Mouse (Mus musculus): ENCODE data around the gene Gnl1. TPM values are rescaled to one million over a fixed set of nuclear protein-coding genes. Genes with fewer than 3 reads are reported as not detected.
"Not testable (repeated sequence)": the region's sequence is repeated elsewhere in the genome, so short reads cannot be mapped to it uniquely, and the experiment has no call there.

The Gnl1 gene
- polyA plus RNA-seq, 1 experiment from 2014 or later: 59.2 TPM

- Histone ChIP-seq H3K27me3 (no peaks in the 10 kb centered on the region), H3K27ac (no peak overlapping the region), H3K9ac (replicated peaks) (no peak overlapping the region), H3K4me1 (replicated peaks) (peaks cover 14% of the 10 kb centered on the region), H3K9me3 (no peaks in the 10 kb centered on the region), H3K4me3 (replicated peaks) (no peak overlapping the region), H3K36me3 (no peaks in the 10 kb centered on the region), H3K4me2 (no peak overlapping the region)
- WGBS: 5% methylated on average over 11 of the region's 11 CpGs
- peak; percentile 32; the same call in 1 of the 2 replicates for ATAC-seq (ENCODE audit: insufficient number of reproducible peaks, insufficient read depth, low FRiP score, low TSS enrichment, low read depth)
Measured at GRCm38 (mm10) chr17:35996949-35997348, 17.3 kb downstream of the Gnl1 start.

DNA sequence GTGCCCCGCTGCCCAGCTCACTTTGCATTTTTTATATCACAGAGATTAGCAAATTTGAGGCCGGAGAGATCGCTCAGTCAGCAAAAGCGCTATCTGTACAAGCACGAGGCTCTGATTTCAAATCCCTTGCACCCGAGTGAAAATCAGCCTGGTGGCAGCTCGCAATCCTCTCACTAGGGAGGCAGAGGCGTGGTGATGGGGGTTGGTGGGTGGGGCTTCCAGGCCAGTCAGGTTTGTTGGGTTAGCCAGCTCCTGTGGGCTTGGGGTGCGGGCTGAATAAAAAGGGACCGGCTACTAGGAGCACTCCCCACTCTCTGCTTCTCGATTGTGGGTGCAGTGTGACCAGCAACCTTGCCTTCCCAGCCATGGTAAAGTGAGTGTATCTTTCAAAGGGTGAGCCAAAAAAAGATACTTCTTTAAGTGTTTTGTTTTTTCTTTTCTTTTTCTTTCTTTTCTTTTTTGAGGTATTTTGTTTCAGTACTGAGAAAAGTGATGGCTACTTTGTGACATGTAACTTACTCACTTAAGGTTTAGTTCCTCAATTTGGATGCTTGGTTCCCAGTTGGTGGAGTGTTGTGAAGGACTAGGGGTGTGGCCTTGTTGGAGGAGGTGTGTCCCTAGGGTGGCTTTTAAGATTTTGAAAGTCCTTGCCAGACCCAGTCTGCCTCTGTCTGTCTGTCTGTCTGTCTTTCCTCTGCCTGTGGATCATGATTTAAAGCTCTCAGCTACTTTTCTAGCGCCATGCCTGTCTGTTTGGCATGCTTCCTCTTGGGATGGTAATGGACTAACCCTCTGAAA lies 18.3 kb downstream of the Gnl1 start:
- Histone ChIP-seq H3K27ac (no peak overlapping the region), H3K4me1 (replicated peaks) (peaks cover 14% of the 10 kb centered on the region), H3K27me3 (no peaks in the 10 kb centered on the region), H3K4me3 (replicated peaks) (no peak overlapping the region), H3K4me2 (no peak overlapping the region; the same call in 1 of the 2 replicates), H3K9ac (replicated peaks) (no peak overlapping the region), H3K36me3 (no peaks in the 10 kb centered on the region), H3K9me3 (no peaks in the 10 kb centered on the region)
- ATAC-seq (ENCODE audit: insufficient number of reproducible peaks, insufficient read depth, low FRiP score, low TSS enrichment, low read depth): no peak
- 57% methylated on average over 12 of the region's 12 CpGs for WGBS

DNA sequence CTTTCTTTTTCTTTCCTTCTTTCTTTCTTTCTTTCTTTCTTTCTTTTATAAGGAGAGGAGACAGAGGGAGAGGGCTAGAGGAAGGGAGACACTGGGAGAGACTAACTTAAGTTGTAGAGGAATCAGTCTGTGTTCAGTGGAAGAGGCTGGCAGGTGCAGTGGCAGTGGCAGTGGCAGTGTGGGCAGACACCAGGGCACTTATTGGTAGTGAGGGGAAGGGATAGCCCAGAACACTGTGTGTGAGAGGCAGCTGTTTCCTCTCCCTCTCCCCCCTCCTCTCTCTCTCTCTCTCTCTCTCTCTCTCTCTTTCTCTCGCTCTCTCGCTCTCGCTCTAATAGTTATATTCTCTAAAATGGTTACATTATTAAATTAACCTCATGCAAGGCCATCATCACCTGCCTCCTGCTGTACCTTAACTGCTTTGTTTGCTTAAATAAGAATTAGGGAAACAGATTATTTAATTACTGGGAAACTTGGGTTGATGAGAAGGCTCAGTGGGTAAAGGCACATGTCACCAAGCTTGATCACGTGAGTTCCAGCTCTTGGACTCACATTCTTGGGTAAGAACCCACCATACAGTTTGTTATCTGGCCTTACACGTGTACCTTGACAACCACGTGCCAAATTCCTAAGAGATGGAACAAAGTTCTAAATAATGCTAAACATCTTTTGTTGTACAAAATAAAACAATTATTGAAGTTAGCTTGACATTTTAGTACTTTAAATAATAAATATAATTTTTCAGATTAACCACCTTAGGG lies 19.1 kb downstream of the Gnl1 start:
- Histone ChIP-seq H3K36me3 (no peaks in the 10 kb centered on the region), H3K27ac (no peak overlapping the region), H3K4me2 (no peak overlapping the region), H3K27me3 (no peaks in the 10 kb centered on the region), H3K4me3 (replicated peaks) (no peak overlapping the region), H3K4me1 (replicated peaks) (peaks cover 14% of the 10 kb centered on the region), H3K9ac (replicated peaks) (no peak overlapping the region), H3K9me3 (no peaks in the 10 kb centered on the region)
- 92% methylated on average over 6 of the region's 6 CpGs for WGBS
- ATAC-seq (ENCODE audit: insufficient number of reproducible peaks, insufficient read depth, low FRiP score, low TSS enrichment, low read depth): no peak

DNA sequence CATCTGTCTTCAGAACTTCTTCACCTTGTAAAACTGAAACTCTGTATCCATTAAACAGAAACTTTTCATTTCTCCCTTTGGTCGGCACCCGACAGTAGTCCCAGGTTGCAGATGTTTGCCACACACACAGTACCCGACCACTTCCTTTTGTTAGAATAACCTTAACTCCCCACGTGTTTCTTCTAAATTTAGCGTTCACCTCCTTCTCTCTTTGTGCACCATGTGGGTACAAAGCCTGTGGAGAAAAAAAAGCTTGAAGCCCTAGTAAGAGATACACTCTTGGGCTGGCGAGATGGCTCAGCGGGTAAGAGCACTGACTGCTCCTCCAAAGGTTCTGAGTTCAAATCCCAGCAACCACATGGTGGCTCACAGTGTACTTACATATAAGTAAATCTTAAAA lies 19.7 kb downstream of the Gnl1 start:
- no peak overlapping the region for H3K9ac ChIP-seq (replicated peaks)

GRCm38 (mm10) chr17:36000349-36000748 lies 20.7 kb downstream of the Gnl1 start:
- no peak for ATAC-seq (ENCODE audit: insufficient number of reproducible peaks, insufficient read depth, low FRiP score, low TSS enrichment, low read depth)
- H3K27ac ChIP-seq: no peak overlapping the region
- 88% methylated on average over 4 of the region's 4 CpGs for WGBS
- H3K4me3 ChIP-seq (replicated peaks): no peak overlapping the region
- peaks cover 8% of the 10 kb centered on the region for H3K4me1 ChIP-seq (replicated peaks)
- H3K27me3 ChIP-seq: no peaks in the 10 kb centered on the region
- H3K36me3 ChIP-seq: no peaks in the 10 kb centered on the region
- H3K9ac ChIP-seq (replicated peaks): no peak overlapping the region
- no peak overlapping the region for H3K4me2 ChIP-seq
- H3K9me3 ChIP-seq: no peaks in the 10 kb centered on the region

More for the DNA sequence above, 19.7 kb downstream of the Gnl1 start:
- peaks cover 14% of the 10 kb centered on the region for H3K4me1 ChIP-seq (replicated peaks)
- no peaks in the 10 kb centered on the region for H3K36me3 ChIP-seq
- no peak for ATAC-seq (ENCODE audit: insufficient number of reproducible peaks, insufficient read depth, low FRiP score, low TSS enrichment, low read depth)
- H3K27me3 ChIP-seq: no peaks in the 10 kb centered on the region
- no peaks in the 10 kb centered on the region for H3K9me3 ChIP-seq
- no peak overlapping the region for H3K27ac ChIP-seq
- H3K4me2 ChIP-seq: no peak overlapping the region
- no peak overlapping the region for H3K4me3 ChIP-seq (replicated peaks)
- WGBS: 89% methylated on average over 7 of the region's 7 CpGs

DNA sequence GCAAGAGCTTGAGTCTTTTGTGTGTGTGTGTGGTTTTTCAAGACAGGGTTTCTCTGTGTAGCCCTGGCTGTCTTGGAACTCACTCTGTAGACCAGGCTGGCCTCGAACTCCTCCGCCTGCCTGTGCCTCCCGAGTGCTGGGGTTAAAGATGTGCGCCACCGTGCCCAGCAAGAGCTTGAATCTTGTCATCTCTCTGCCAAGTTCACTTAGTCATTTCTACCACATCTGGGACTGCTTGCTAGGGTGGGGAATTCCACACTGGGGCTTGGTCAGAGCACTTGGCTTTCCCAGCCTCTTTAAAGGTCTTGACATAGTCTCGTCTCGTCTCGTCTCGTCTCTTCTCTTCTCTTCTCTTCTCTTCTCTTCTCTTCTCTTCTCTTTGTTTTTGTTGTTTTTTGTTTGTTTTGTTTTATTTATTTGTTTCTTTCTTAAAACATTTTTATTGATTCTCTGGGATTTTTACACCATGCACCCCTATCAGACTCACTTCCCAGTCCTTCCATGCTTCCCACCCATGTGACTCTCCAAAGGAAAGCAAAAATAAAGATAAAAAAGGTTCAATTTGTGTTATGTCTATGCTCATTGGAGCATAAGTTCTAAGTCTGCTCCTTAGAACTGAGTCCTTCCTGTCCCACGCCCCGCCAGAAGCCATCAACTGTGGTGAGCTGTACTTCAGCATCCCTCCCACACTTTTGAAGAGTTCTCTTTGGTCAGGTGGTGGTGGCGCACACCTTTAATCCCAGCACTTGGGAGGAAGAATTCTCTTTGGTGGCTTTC lies 21.7 kb downstream of the Gnl1 start:
- H3K27me3 ChIP-seq: no peaks in the 10 kb centered on the region
- 0 out of 2 replicates have a peak, but pooled peaks cover 5% of the 10 kb centered on the region for H3K4me1 ChIP-seq (replicated peaks)
- no peak overlapping the region for H3K27ac ChIP-seq
- H3K9me3 ChIP-seq: no peaks in the 10 kb centered on the region
- H3K9ac ChIP-seq (replicated peaks): no peak overlapping the region
- H3K36me3 ChIP-seq: peaks cover 5% of the 10 kb centered on the region; the same call in 1 of the 2 replicates
- no peak overlapping the region for H3K4me3 ChIP-seq (replicated peaks)
- H3K4me2 ChIP-seq: no peak overlapping the region
- 97% methylated on average over 12 of the region's 12 CpGs for WGBS
- no peak for ATAC-seq (ENCODE audit: insufficient number of reproducible peaks, insufficient read depth, low FRiP score, low TSS enrichment, low read depth)

- no peak overlapping the region for H3K9ac ChIP-seq (replicated peaks)
- 96% methylated on average over 6 of the region's 6 CpGs for whole genome bisulfite sequencing
- 0 out of 2 replicates have a peak, but pooled peaks cover 4% of the 10 kb centered on the region for H3K9me3 ChIP-seq
- no peaks in the 10 kb centered on the region for H3K27me3 ChIP-seq
- H3K4me2 ChIP-seq: no peak overlapping the region
- no peak overlapping the region for H3K27ac ChIP-seq
- ATAC-seq (ENCODE audit: insufficient number of reproducible peaks, insufficient read depth, low FRiP score, low TSS enrichment, low read depth): no peak
- no peak overlapping the region for H3K4me3 ChIP-seq (replicated peaks)
- 0 out of 2 replicates have a peak, but pooled peaks cover 5% of the 10 kb centered on the region for H3K4me1 ChIP-seq (replicated peaks)
- H3K36me3 ChIP-seq: peaks cover 5% of the 10 kb centered on the region; the same call in 1 of the 2 replicates
Measured at GRCm38 (mm10) chr17:36001966-36002365, 22.3 kb downstream of the Gnl1 start.

DNA sequence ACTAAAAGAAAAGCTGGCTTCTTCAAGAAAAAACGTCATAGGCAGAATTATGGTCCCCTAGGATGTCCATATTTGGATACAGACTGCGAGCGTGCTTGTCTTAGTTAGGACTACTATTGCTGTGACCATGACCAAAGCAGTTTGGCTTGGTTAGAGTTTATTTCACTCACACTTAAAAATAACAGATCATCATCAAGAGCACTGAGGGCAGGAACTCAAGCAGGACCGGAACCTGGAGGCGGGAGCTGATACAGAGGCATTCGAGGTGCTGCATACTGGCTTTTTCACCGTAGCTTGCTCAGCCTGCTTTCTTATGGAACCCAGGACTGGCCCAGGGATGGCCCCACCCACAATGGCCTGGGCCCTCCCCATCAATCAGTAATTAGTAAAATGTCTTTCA lies 23.7 kb downstream of the Gnl1 start:
- H3K4me1 ChIP-seq (replicated peaks): no peaks in the 10 kb centered on the region
- H3K9ac ChIP-seq (replicated peaks): no peak overlapping the region
- no peak overlapping the region for H3K4me3 ChIP-seq (replicated peaks)
- no peak overlapping the region for H3K27ac ChIP-seq
- ATAC-seq (ENCODE audit: insufficient number of reproducible peaks, insufficient read depth, low FRiP score, low TSS enrichment, low read depth): no peak
- no peak overlapping the region for H3K4me2 ChIP-seq
- H3K27me3 ChIP-seq: no peaks in the 10 kb centered on the region
- H3K9me3 ChIP-seq: 0 out of 2 replicates have a peak, but pooled peaks cover 4% of the 10 kb centered on the region
- H3K36me3 ChIP-seq: peaks cover 5% of the 10 kb centered on the region; the same call in 1 of the 2 replicates
- WGBS: 95% methylated on average over 7 of the region's 7 CpGs

DNA sequence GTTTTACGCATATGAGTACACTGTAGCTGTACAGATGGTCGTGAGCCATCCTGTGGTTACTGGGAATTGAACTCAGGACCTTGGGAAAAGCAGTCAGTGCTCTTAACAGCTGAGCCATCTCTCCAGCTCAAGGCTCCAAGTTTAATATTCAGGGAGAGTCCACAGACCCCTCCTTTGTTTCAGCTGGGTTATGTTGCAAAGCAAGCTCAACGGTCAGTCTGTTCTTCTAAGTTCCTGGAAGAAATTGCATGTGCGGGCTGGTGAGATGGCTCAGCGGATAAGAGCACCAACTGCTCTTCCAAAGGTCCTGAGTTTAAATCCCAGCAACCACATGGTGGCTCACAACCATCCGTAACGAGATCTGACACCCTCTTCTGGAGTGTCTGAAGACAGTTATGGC lies 24.8 kb downstream of the Gnl1 start:
- H3K27ac ChIP-seq; H3K4me3 ChIP-seq (replicated peaks); H3K4me2 ChIP-seq; ATAC-seq (ENCODE audit: insufficient number of reproducible peaks, insufficient read depth, low FRiP score, low TSS enrichment, low read depth); H3K9ac ChIP-seq (replicated peaks); H3K9me3 ChIP-seq; H3K36me3 ChIP-seq; H3K4me1 ChIP-seq (replicated peaks); H3K27me3 ChIP-seq: not testable (repeated sequence)
- 95% methylated on average over 7 of the region's 7 CpGs for WGBS

GRCm38 (mm10) chr17:36014977-36015376 lies 35.3 kb downstream of the Gnl1 start:
- peaks cover 19% of the 10 kb centered on the region for H3K36me3 ChIP-seq
- no peaks in the 10 kb centered on the region for H3K4me1 ChIP-seq (replicated peaks)
- H3K4me2 ChIP-seq: no peak overlapping the region
- H3K4me3 ChIP-seq (replicated peaks): no peak overlapping the region
- 91% methylated on average over 5 of the region's 5 CpGs for WGBS
- no peak overlapping the region for H3K27ac ChIP-seq
- no peak for ATAC-seq (ENCODE audit: insufficient number of reproducible peaks, insufficient read depth, low FRiP score, low TSS enrichment, low read depth)
- no peaks in the 10 kb centered on the region for H3K9me3 ChIP-seq
- no peaks in the 10 kb centered on the region for H3K27me3 ChIP-seq
- no peak overlapping the region for H3K9ac ChIP-seq (replicated peaks)

DNA sequence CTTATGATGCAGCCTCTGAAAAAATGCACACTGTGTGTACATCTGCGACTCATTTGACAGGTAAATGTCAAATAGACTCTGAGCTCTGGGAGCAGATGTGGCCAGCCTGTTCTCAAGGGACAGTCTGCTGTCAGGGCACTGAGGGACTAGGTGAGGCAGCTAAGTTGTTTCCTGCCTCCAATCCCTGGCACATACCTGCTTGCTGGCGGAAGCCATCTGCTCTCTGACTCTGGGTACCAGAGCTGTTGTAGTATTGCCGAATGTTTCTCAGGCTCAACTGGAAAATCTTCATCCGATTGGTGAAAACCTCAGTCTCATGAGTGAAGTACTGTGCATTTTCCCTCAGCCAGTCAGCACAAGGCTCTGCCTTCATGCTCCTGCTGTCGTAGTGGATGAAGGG lies 37.4 kb downstream of the Gnl1 start:
- H3K9me3 ChIP-seq: no peaks in the 10 kb centered on the region
- H3K27me3 ChIP-seq: no peaks in the 10 kb centered on the region
- no peak overlapping the region for H3K27ac ChIP-seq
- H3K4me2 ChIP-seq: no peak overlapping the region
- H3K4me3 ChIP-seq (replicated peaks): no peak overlapping the region
- H3K9ac ChIP-seq (replicated peaks): no peak overlapping the region
- H3K4me1 ChIP-seq (replicated peaks): peaks cover 6% of the 10 kb centered on the region; the same call in 1 of the 2 replicates
- WGBS: 91% methylated on average over 5 of the region's 5 CpGs
- H3K36me3 ChIP-seq: peaks cover 19% of the 10 kb centered on the region
- ATAC-seq (ENCODE audit: insufficient number of reproducible peaks, insufficient read depth, low FRiP score, low TSS enrichment, low read depth): no peak

All from limb, embryonic 12.5 days (tissue).